Mouse (Mus musculus) left cerebral cortex, postnatal 10 days (tissue): Measurements from ENCODE around the gene Rufy3. TPM values are rescaled to one million over a fixed set of nuclear protein-coding genes. Genes with fewer than 3 reads are reported as not detected.

Experiments
- DNase-seq, 2 experiments: peaks; one replicate each; pipeline ENCODE4 v3.0.0; 2021 to 2022; ENCODE audit warnings: low spot score in 2 of 2, mixed read lengths in 1 of 2; ENCODE audit errors: extremely low spot score in 1 of 2
- intact Hi-C: fragments of 180-260 bp; cut with DNase I; formaldehyde crosslinking; loops from one replicate; pipeline ENCODE4 v1.15.1; 2025
- total RNA-seq, 2 experiments: library from RNA; stranded (reverse); gene quantifications; 2 replicates each; pipeline ENCODE4 v1.2.3; 2021

Rufy3 gene
- total RNA-seq, 2 experiments from 2014 or later = 217 to 229 TPM

DNA sequence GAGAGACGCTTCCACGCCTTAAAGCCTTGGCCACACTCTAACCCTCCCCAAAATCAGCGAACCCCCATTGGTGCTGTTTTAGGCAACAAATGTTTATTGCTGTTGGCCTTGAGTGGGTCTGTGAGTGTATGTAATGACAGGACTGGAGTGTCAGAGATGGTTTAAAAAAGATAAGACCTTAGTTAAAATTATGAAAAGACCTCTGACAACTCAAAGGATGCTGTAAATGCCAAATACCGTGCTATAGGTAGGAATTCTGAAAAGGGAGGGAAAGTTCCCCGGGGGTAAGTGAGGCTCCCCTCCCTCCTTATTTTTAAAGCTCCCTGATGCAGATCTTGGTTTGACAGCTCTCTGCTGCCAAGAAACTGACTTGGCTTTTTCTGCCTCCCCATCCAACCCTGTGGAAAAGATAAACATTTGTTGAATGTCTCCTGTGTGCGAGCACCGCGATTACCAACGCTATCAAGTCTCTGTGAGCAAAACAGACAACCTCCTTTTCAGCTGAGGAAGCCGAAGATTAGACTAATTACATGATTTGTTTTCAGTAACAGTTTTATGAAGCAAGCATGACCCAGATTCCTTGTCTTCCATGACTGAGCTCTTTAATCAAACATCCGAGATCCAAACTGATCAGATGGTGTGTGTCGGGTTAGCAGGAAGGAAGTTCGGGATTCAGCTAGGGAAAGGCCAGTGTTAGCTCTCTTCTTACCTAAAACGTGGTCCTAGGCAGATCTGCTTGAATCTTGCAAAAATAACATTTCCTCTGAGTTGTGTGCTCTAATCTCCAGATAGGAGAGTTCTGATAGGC lies 1.4 kb downstream of the Rufy3 start:
- no peak for DNase-seq
- intact Hi-C loops = no loop called here

- intact Hi-C loops = no loop called here
- DNase-seq = no peak
These were observed 4.7 kb downstream of the Rufy3 start for GRCm38 (mm10) chr5:88569541-88569940.

- intact Hi-C loops = no loop called here
- no peak for DNase-seq
These were observed 10.0 kb downstream of the Rufy3 start for GRCm38 (mm10) chr5:88574829-88575228.

GRCm38 (mm10) chr5:88575506-88576338 lies 10.9 kb downstream of the Rufy3 start:
- intact Hi-C loops = no loop called here
- no peak for DNase-seq

GRCm38 (mm10) chr5:88580681-88581080 lies 15.8 kb downstream of the Rufy3 start:
- intact Hi-C loops = no loop called here
- no peak for DNase-seq

DNA sequence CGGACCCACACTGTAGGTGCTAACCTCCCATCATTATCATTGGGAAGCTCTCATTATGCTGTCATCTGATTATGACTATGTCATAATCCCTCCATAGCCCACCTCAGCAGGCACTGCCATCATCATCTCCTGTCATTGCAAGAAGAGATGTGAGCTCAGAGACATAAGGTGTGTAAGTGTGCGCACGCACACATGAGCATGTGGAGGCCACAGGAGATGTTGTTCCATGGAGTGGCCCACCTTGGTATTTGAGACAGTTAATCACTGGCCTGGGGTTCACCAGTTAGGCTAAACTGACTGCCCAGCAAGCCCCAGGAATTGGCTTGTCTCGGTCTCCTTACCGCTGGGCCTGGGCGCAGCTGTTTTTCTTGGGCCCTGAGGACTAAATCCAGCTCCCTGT lies 16.5 kb downstream of the Rufy3 start:
- no peak for DNase-seq
- intact Hi-C loops = no loop called here

GRCm38 (mm10) chr5:88583271-88584031 lies 18.6 kb downstream of the Rufy3 start:
- intact Hi-C loops = no loop called here
- DNase-seq = peak; percentile 61 to 93

- peak; percentile 39 to 49 for DNase-seq
- intact Hi-C loops = no loop called here
These were observed 19.2 kb downstream of the Rufy3 start for GRCm38 (mm10) chr5:88584061-88584460.

- intact Hi-C loops = no loop called here
- no peak for DNase-seq
These were observed 21.8 kb downstream of the Rufy3 start for GRCm38 (mm10) chr5:88586407-88587174.

DNA sequence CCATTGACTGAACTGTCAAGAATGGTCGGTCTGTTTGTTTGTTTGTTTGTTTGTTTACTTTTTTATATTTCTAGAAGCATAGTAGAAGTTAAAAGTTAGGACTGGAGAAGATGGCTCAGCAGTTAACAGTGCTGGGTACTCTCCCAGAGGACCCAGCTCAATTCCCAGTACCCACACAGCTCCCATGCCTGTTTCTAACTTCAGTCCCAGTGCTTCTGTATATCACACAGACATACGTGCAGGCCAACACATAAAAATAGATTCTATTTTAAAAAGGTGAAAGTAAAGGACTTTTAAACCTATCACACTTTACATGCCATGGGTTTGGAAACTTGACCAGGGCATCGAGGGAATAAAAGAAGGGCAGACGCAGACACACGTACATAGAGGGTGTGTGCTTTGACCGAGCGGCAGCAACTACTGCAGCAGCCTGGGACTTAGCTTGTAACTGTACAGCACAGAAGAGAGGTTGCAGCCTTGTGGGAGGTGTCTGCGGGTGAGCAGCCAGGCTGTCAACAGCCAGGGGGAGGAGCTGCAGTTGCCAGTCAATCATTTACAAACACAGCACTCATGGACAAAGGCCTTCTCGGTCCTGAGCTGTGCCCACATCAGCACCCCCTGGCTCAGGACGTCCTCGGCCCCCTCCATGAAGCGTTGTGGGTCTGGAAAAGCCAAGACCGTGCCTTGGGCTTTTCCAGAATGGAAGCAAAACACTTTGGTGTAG lies 22.5 kb downstream of the Rufy3 start:
- intact Hi-C loops = no loop called here
- no peak for DNase-seq

GRCm38 (mm10) chr5:88588481-88588880 lies 23.6 kb downstream of the Rufy3 start:
- intact Hi-C loops = no loop called here
- DNase-seq = no peak

GRCm38 (mm10) chr5:88593421-88594172 lies 28.8 kb downstream of the Rufy3 start:
- no peak for DNase-seq
- intact Hi-C loops = no loop called here

- DNase-seq = no peak
- intact Hi-C loops = no loop called here
These were observed 29.3 kb downstream of the Rufy3 start for GRCm38 (mm10) chr5:88594173-88594569.

DNA sequence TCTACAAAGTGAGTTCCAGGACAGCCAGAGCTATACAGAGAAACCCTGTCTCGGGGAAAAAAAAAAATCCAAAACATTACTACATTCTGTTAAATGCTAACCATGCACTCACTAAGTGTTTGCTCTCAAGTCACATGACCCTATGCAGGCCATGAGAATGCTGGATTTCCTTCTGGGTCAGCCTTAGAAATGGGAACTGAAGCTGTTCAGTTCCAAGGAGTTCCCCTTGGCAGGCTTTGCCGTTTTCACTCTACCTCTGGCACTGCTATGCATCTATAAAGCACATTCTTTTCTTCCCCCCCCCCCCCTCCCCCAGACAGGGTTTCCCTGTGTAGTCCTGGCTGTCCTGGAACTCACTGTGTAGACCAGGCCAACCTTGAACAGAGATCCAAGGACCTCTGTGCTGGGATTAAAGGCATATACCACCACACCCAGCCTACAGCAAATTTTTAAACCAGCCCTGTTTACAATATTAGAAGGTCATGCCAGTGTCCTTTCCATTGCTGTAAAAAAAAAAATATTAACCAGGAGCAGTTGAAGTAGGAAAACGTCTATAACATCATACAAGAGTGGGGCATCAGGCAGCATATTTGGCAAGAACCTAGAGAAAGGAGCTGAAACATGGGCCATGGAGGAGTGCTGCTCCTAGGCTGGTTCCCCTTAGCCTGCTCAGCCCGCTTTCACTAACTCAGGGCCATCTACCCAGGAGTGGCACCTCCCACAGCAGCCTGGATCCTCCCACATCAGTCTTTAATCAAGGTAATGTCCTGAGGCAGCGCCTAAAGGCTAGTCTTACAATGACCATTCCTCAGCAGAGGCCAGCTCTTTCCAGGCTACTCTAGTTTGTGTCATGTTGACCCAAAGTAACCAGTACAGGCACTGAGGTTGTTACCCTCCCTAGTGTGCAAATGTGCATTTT lies 31.0 kb downstream of the Rufy3 start:
- DNase-seq = no peak
- intact Hi-C loops = no loop called here

DNA sequence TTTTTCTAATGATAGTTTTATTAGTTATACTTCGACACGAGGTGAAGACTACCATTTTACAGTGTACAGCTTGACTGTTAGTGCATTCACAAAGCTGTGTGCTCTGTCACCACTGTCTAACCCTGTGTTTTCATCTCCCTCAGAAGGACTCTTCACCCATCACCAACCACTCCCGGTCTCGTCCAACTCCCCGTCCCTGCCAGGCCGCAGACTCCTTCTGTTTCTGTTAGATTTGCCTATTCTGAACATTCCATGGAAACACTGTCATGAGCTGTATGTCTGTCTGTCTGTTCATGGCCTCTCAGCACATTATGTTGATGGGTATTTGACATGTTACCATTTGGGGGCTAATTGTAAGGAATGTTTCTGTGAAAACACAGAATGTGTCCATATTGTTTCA lies 34.1 kb downstream of the Rufy3 start:
- no peak for DNase-seq
- intact Hi-C loops = no loop called here

GRCm38 (mm10) chr5:88602030-88602429 lies 37.2 kb downstream of the Rufy3 start:
- no peak for DNase-seq
- intact Hi-C loops = no loop called here
